Mouse (Mus musculus): ENCODE results near the gene Tollip. TPM values are rescaled to one million over a fixed set of nuclear protein-coding genes. Genes with fewer than 3 reads are reported as not detected.

Gene Tollip
- polyA plus RNA-seq (2016; fragmentation: Nextera tagmentation; extraction: Ambion mirVana): 48.1 and 50.9 TPM in 2 replicates

GRCm38 (mm10) chr7:141918407-141918806 is at the start of gene Tollip:
Gene Tollip, minus strand, starts transcription at chr7:141918507.
- Histone ChIP-seq H3K4me1 (no peaks in the 10 kb centered on the region), H3K9me3 (no peaks in the 10 kb centered on the region), H3K36me3 (replicated peaks) (no peaks in the 10 kb centered on the region), H3K27me3 (replicated peaks; ENCODE audit: low read depth, poor library complexity, severe bottlenecking) (no peaks in the 10 kb centered on the region), H3K27ac (replicated peaks) (no peak within 1 kb of the TSS), H3K4me3 (no peak within 1 kb of the TSS)
- DNase-seq (ENCODE audit: low spot score): no peak
- 84% methylated on average over 2 of the region's 2 CpGs for WGBS

- Histone ChIP-seq H3K4me1 (peaks cover 12% of the 10 kb centered on the region), H3K27ac (replicated peaks) (no peak overlapping the region), H3K27me3 (replicated peaks; ENCODE audit: low read depth, poor library complexity, severe bottlenecking) (no peaks in the 10 kb centered on the region), H3K9me3 (no peaks in the 10 kb centered on the region), H3K36me3 (replicated peaks) (no peaks in the 10 kb centered on the region), H3K4me3 (no peak overlapping the region)
- no peak for DNase-seq (ENCODE audit: low spot score)
- WGBS: 84% methylated on average over 2 of the region's 2 CpGs
Measured at GRCm38 (mm10) chr7:141966281-141966680, 48.0 kb upstream of the Tollip start.

- Histone ChIP-seq H3K27ac (replicated peaks) (no peak overlapping the region), H3K27me3 (replicated peaks; ENCODE audit: low read depth, poor library complexity, severe bottlenecking) (no peaks in the 10 kb centered on the region), H3K4me3 (no peak overlapping the region), H3K36me3 (replicated peaks) (no peaks in the 10 kb centered on the region), H3K4me1 (0 out of 2 replicates have a peak, but pooled peaks cover 2% of the 10 kb centered on the region), H3K9me3 (no peaks in the 10 kb centered on the region)
- no peak for DNase-seq (ENCODE audit: low spot score)
- WGBS: 95% methylated on average over 3 of the region's 3 CpGs
Measured at GRCm38 (mm10) chr7:141962521-141962920, 44.2 kb upstream of the Tollip start.

- Histone ChIP-seq H3K4me1 (0 out of 2 replicates have a peak, but pooled peaks cover 2% of the 10 kb centered on the region), H3K27ac (replicated peaks) (no peak overlapping the region)
- WGBS: 84% methylated on average over 3 of the region's 3 CpGs
Measured at GRCm38 (mm10) chr7:141961491-141961890, 43.2 kb upstream of the Tollip start.

GRCm38 (mm10) chr7:141960926-141961325 is 42.6 kb upstream of the Tollip start:
- WGBS: 90% methylated on average over 2 of the region's 2 CpGs
- Histone ChIP-seq H3K4me3 (no peak overlapping the region), H3K4me1 (peaks cover 5% of the 10 kb centered on the region; the same call in 1 of the 2 replicates), H3K27me3 (replicated peaks; ENCODE audit: low read depth, poor library complexity, severe bottlenecking) (no peaks in the 10 kb centered on the region), H3K36me3 (replicated peaks) (no peaks in the 10 kb centered on the region), H3K27ac (replicated peaks) (no peak overlapping the region), H3K9me3 (no peaks in the 10 kb centered on the region)
- no peak for DNase-seq (ENCODE audit: low spot score)

More at GRCm38 (mm10) chr7:141961491-141961890, 43.2 kb upstream of the Tollip start:
- Histone ChIP-seq H3K36me3 (replicated peaks) (no peaks in the 10 kb centered on the region), H3K27me3 (replicated peaks; ENCODE audit: low read depth, poor library complexity, severe bottlenecking) (no peaks in the 10 kb centered on the region), H3K4me3 (no peak overlapping the region), H3K9me3 (no peaks in the 10 kb centered on the region)
- DNase-seq (ENCODE audit: low spot score): no peak

- H3K9me3 ChIP-seq: no peaks in the 10 kb centered on the region
- peak; percentile 62 for DNase-seq (ENCODE audit: low spot score)
- H3K36me3 ChIP-seq (replicated peaks): no peaks in the 10 kb centered on the region
- H3K27me3 ChIP-seq (replicated peaks; ENCODE audit: low read depth, poor library complexity, severe bottlenecking): peaks cover 6% of the 10 kb centered on the region; the same call in 1 of the 2 replicates
- no peak overlapping the region for H3K27ac ChIP-seq (replicated peaks)
- 87% methylated on average over 1 of the region's 1 CpGs for WGBS
- H3K4me1 ChIP-seq: peaks cover 12% of the 10 kb centered on the region; the same call in 1 of the 2 replicates
- H3K4me3 ChIP-seq: no peak overlapping the region
Measured at GRCm38 (mm10) chr7:141959133-141959532, 40.8 kb upstream of the Tollip start.

GRCm38 (mm10) chr7:141958211-141958610 is 39.9 kb upstream of the Tollip start:
- Histone ChIP-seq H3K27me3 (replicated peaks; ENCODE audit: low read depth, poor library complexity, severe bottlenecking) (peaks cover 15% of the 10 kb centered on the region; the same call in 1 of the 2 replicates), H3K36me3 (replicated peaks) (no peaks in the 10 kb centered on the region), H3K4me3 (no peak overlapping the region), H3K4me1 (peaks cover 12% of the 10 kb centered on the region), H3K9me3 (no peaks in the 10 kb centered on the region), H3K27ac (replicated peaks) (no peak overlapping the region)
- 90% methylated on average over 2 of the region's 2 CpGs for WGBS
- DNase-seq (ENCODE audit: low spot score): no peak

GRCm38 (mm10) chr7:141957524-141958051 is 39.3 kb upstream of the Tollip start:
- no peaks in the 10 kb centered on the region for H3K9me3 ChIP-seq
- no peak overlapping the region for H3K27ac ChIP-seq (replicated peaks)
- peaks cover 21% of the 10 kb centered on the region for H3K27me3 ChIP-seq (replicated peaks; ENCODE audit: low read depth, poor library complexity, severe bottlenecking)
- no peak overlapping the region for H3K4me3 ChIP-seq
- peaks cover 12% of the 10 kb centered on the region for H3K4me1 ChIP-seq
- no peak for DNase-seq (ENCODE audit: low spot score)
- WGBS: 86% methylated on average over 4 of the region's 4 CpGs
- H3K36me3 ChIP-seq (replicated peaks): no peaks in the 10 kb centered on the region

GRCm38 (mm10) chr7:141956174-141956566 is 37.9 kb upstream of the Tollip start:
- H3K4me1 ChIP-seq: peaks cover 12% of the 10 kb centered on the region
- no peak overlapping the region for H3K27ac ChIP-seq (replicated peaks)

GRCm38 (mm10) chr7:141955565-141956173 is 37.4 kb upstream of the Tollip start:
- no peak for DNase-seq (ENCODE audit: low spot score)
- H3K4me1 ChIP-seq: peaks cover 11% of the 10 kb centered on the region
- H3K9me3 ChIP-seq: peaks cover 4% of the 10 kb centered on the region; the same call in 1 of the 2 replicates
- H3K4me3 ChIP-seq: no peak overlapping the region
- no peak overlapping the region for H3K27ac ChIP-seq (replicated peaks)
- 63% methylated on average over 5 of the region's 5 CpGs for WGBS
- peaks cover 7% of the 10 kb centered on the region for H3K36me3 ChIP-seq (replicated peaks)
- H3K27me3 ChIP-seq (replicated peaks; ENCODE audit: low read depth, poor library complexity, severe bottlenecking): peaks cover 40% of the 10 kb centered on the region

More at GRCm38 (mm10) chr7:141956174-141956566, 37.9 kb upstream of the Tollip start:
- no peak overlapping the region for H3K4me3 ChIP-seq
- no peak for DNase-seq (ENCODE audit: low spot score)
- 76% methylated on average over 8 of the region's 8 CpGs for WGBS
- H3K27me3 ChIP-seq (replicated peaks; ENCODE audit: low read depth, poor library complexity, severe bottlenecking): peaks cover 35% of the 10 kb centered on the region
- H3K9me3 ChIP-seq: peaks cover 4% of the 10 kb centered on the region; the same call in 1 of the 2 replicates
- H3K36me3 ChIP-seq (replicated peaks): peaks cover 7% of the 10 kb centered on the region

GRCm38 (mm10) chr7:141953616-141954015 is 35.3 kb upstream of the Tollip start:
- peaks cover 27% of the 10 kb centered on the region for H3K4me1 ChIP-seq
- H3K4me3 ChIP-seq: no peak overlapping the region
- H3K27me3 ChIP-seq (replicated peaks; ENCODE audit: low read depth, poor library complexity, severe bottlenecking): peaks cover 61% of the 10 kb centered on the region
- 76% methylated on average over 6 of the region's 6 CpGs for WGBS
- H3K9me3 ChIP-seq: peaks cover 4% of the 10 kb centered on the region; the same call in 1 of the 2 replicates
- H3K36me3 ChIP-seq (replicated peaks): peaks cover 7% of the 10 kb centered on the region
- no peak for DNase-seq (ENCODE audit: low spot score)
- H3K27ac ChIP-seq (replicated peaks): no peak overlapping the region

GRCm38 (mm10) chr7:141952920-141953319 is 34.6 kb upstream of the Tollip start:
- H3K36me3 ChIP-seq (replicated peaks): peaks cover 7% of the 10 kb centered on the region
- H3K4me1 ChIP-seq: peaks cover 27% of the 10 kb centered on the region
- H3K27ac ChIP-seq (replicated peaks): no peak overlapping the region
- no peak overlapping the region for H3K4me3 ChIP-seq
- WGBS: 78% methylated on average over 4 of the region's 4 CpGs
- no peak for DNase-seq (ENCODE audit: low spot score)
- peaks cover 4% of the 10 kb centered on the region; the same call in 1 of the 2 replicates for H3K9me3 ChIP-seq
- H3K27me3 ChIP-seq (replicated peaks; ENCODE audit: low read depth, poor library complexity, severe bottlenecking): peaks cover 68% of the 10 kb centered on the region

GRCm38 (mm10) chr7:141951821-141952220 is 33.5 kb upstream of the Tollip start:
- no peak for DNase-seq (ENCODE audit: low spot score)
- H3K9me3 ChIP-seq: peaks cover 4% of the 10 kb centered on the region; the same call in 1 of the 2 replicates
- 89% methylated on average over 4 of the region's 4 CpGs for WGBS
- 0 out of 2 replicates have a peak overlapping the region, but pooled peaks have one; percentile 70 for H3K4me3 ChIP-seq
- H3K27me3 ChIP-seq (replicated peaks; ENCODE audit: low read depth, poor library complexity, severe bottlenecking): peaks cover 79% of the 10 kb centered on the region
- no peak overlapping the region for H3K27ac ChIP-seq (replicated peaks)
- peaks cover 7% of the 10 kb centered on the region for H3K36me3 ChIP-seq (replicated peaks)
- H3K4me1 ChIP-seq: peaks cover 27% of the 10 kb centered on the region

Data from embryonic facial prominence, embryonic 10.5 days (tissue).